Mouse (Mus musculus): ENCODE data around the gene Denr.

Denr gene

DNA sequence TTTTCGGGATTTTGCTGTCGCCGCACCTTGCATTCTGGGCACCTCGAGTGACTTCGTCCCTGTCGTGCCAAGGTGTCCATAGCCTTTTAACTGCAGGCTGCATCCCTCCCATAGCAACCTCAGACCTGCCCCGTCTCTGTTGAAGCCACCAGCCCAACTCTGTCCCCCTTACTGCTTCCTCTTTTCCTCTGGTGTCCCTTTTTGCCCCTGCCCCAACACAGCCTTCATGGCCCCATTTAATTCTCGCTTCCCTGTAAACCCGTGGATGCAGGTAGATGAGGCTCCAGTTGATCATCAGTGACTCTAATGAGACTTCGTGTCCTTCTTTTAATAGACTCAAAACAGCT, 629 bp downstream of the Denr start:
- DNase-seq (ENCODE audit: low spot score in 2 of 2): no peak

- DNase-seq (ENCODE audit: low spot score in 2 of 2): no peak
These were observed 7.9 kb downstream of the Denr start for GRCm38 (mm10) chr5:123914852-123915251.

DNA sequence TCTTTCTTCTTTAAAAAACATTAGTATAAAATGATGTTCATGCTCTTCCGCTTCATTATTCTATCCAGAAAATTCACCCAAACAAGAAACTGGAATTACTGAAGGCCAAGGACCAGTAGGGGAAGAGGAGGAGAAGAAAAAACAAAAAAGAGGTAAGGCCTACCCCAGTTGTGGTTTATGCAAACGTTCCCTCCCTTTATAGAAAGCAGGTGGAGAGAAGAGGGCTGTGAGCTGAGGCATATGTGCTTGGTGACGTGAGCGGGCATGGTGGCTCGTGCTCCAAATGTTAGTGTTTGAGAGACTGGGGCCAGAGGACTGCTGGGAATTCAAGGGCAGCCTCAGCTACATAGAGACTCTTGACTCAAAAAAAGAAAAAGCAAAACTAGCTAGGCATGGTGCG, 15.1 kb downstream of the Denr start:
- no peak for DNase-seq (ENCODE audit: low spot score in 2 of 2)

DNA sequence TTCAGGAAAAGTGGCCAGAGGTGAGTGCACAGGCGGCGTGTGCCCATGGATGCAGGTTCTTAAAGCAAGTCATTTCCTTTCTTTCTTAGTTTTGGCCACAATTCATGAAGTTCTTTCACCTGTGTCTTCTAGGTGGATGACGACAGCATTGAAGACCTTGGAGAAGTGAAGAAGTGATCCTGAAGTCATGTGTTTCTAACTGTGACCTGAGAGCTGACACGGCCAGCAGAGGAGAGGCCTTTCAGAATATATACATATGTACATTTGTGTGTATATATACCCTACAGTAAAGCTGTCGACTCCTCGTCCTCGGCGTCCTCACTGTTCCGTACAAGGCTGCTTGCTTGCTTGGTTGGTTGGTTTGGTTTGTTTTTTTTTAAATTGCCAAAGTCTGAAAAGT, 20.1 kb downstream of the Denr start, which contains the start of gene Gm43518:
Gene Gm43518, plus strand, starts transcription at position 301 of the 400 bp plus-strand sequence.
- DNase-seq (ENCODE audit: low spot score in 2 of 2): no peak

DNA sequence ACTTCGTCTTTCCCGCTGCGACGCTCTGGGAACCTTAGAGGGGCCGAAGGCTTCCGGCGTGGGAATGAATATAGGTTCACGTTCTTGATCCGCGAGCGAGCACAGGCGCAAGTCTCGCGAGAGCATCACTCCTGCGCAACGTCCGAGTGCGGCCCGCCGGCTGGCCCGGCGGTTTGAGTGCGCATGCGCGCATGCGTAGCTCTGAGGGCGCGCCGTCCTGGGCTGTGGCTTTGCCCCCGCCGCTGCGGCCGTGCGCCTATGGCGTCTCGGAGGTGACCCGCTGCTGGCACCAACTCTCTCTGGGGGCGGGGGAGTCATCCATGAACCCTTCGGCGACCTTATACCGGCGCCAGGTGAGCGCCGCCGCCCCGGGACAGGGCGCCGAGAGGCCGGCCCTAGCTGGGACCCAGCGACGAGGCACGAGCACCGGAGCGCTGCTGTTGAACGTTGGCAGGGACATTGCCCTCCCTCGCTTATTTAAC, 23.6 kb downstream of the Denr start, which contains the start of gene Ccdc62:
Gene Ccdc62, plus strand, starts transcription at position 172 of the 482 bp plus-strand sequence.
- peak; percentile 84 to 87 for DNase-seq (ENCODE audit: low spot score in 2 of 2)

DNA sequence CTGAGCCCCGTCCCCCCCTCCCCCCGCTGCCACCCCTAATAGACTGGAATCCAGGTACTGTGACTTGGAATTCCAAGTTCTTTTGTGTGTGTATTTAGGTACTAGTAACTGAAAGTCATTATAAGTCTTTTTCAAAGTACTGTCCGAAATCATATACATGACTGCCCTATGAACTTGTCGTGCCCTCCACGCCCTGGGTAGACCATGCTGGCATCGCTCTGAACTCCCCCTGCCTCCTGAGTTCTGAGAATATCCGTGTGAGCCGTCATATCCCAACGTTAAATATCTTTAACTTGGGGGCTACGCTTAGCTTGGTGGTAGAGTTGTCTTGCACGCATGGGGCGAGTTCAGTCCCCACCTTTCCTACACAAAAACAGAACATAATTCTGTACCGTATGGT, 24.2 kb downstream of the Denr start:
- no peak for DNase-seq (ENCODE audit: low spot score in 2 of 2)

- no peak for DNase-seq (ENCODE audit: low spot score in 2 of 2)
These were observed 26.0 kb downstream of the Denr start for GRCm38 (mm10) chr5:123932927-123933326.

- no peak for DNase-seq (ENCODE audit: low spot score in 2 of 2)
These were observed 26.6 kb downstream of the Denr start for GRCm38 (mm10) chr5:123933556-123933955.

GRCm38 (mm10) chr5:123933957-123934591, 27.1 kb downstream of the Denr start:
- no peak for DNase-seq (ENCODE audit: low spot score in 2 of 2)

DNA sequence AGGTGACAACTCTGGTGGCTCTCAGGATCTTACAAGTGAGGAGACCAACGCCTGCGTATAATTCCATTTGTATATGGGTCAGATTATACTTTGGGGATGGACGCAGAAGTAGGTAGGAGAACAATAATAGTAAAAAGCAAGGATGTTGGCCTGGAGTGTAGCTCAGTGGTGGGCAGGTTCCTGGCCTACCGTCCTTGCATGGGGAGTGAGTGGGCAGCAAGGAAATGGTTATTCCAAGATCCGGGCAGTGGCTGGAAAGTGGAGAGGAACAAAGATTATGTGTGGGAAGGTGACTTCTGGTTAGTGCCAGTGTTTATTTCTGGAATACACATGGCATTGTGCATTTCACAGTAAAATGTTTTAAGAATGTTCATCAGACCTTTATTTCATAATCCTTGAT, 29.0 kb downstream of the Denr start:
- DNase-seq (ENCODE audit: low spot score in 2 of 2): no peak

DNA sequence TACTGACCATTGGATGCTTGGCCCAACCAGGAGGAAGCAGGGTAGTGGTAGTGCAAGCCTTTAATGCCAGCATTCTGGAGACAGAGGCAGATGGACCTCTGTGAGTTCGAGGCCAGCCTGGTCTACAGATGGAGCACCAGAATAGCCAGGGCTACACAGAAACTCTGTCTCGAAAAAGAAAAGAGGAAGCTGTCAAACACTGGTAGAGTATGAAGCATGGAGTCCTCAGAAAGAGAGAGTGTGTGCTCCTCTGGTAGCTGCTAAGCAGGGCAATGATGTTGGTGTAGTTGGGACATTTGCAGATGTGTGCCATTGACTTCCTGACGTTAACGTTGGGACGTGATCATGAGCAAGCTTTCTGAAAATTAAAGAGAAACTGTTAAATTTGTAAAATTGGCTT, 31.5 kb downstream of the Denr start:
- DNase-seq (ENCODE audit: low spot score in 2 of 2): no peak

GRCm38 (mm10) chr5:123946546-123946945, 39.6 kb downstream of the Denr start:
- DNase-seq (ENCODE audit: low spot score in 2 of 2): no peak

DNA sequence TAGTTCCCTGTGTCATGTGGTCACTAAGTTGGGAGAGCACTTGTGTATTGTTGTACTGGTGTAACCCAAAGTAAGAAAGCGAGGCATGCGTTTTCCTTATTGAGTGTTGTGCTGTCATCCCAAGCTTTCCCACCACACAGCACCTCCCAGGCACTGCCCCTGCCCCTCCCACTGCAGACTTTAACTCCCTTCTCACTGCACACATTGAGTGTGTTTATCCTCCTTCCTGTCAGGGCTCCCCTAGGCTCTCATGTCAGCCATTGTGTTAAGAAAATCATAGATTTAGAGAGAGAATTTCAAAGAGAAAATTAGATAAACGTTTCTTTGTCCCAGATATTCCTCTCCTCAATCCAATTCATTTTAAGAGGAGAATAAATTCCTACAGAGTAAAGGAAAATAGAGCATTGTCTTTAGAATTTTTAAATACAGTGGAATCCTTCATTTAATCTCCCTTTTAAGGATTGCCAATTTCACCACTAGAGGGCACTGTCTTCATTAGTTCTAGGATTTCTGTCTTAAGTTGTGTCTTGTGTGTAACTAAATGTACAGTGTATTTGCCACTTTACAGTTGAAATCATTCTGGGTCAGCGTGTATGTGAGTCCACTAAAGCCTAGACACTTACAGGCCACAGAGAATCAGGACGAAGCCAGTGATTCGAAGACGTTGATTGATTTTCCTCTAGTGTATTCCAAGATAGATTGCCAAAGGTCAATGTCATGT, 40.2 kb downstream of the Denr start:
- no peak for DNase-seq (ENCODE audit: low spot score in 2 of 2)

GRCm38 (mm10) chr5:123952365-123953045, 45.5 kb downstream of the Denr start:
- no peak for DNase-seq (ENCODE audit: low spot score in 2 of 2)

- no peak for DNase-seq (ENCODE audit: low spot score in 2 of 2)
These were observed 50.2 kb downstream of the Denr start for GRCm38 (mm10) chr5:123957213-123957612.

- DNase-seq (ENCODE audit: low spot score in 2 of 2): no peak
These were observed 52.0 kb downstream of the Denr start for GRCm38 (mm10) chr5:123959018-123959417.

DNA sequence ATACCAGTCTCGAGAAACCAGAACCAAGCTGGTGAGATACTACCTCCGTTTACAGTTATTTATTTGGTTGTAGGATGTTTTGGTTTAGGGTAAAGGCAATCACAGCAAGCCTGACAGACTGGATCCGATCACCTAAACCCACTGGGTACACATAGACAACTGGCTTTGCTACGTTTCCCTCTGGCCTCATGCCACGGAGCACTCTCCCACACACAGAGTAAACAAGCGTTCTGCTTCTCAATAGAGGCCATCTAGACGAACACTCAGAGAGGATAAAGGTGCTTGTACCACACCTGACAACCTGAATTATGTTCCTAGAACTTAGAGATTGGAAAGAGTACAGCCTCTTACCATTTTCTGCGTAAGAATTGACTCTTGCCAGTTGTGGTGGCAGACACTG, 53.2 kb downstream of the Denr start:
- DNase-seq (ENCODE audit: low spot score in 2 of 2): no peak

GRCm38 (mm10) chr5:123961046-123961445, 54.1 kb downstream of the Denr start:
- DNase-seq (ENCODE audit: low spot score in 2 of 2): no peak

DNA sequence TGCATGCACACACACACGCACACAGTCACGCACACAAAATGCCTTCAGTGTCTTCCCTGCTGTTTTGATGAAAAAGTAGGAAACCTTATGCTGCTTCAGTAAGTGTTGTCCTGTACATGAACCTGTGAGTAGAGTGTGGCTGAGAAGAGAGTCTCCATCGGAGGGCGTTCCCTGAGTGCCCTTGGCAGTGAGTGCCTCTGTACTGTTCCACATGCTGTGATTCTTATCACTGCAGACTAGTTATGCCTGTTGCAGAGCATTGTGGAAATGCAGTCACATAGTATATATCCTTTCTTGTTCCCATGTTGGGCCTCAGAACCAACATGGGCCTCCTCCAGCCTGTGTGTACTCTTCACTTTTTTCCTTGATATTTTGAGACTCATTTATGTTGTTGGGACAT, 57.2 kb downstream of the Denr start:
- no peak for DNase-seq (ENCODE audit: low spot score in 2 of 2)

DNA sequence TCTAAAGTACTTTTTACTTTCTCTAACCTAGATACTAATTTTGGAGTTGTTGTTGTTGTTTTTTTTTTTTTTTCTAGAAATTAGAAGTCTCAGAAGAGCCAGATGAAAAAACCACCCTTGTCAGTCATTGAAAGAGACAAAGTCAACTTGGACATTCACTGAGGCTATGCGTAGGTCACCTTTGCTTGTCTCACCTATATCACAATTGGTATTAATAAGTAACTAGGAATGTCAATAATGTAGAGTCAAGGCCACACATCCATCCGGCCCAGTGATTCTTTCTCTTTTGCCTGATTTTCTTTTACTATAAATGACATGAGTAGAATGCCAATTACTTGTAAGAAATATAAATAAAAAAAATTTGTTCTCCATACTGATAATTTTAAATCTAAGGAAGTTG, 59.8 kb downstream of the Denr start:
- DNase-seq (ENCODE audit: low spot score in 2 of 2): no peak

- no peak for DNase-seq (ENCODE audit: low spot score in 2 of 2)
These were observed 61.5 kb downstream of the Denr start for GRCm38 (mm10) chr5:123968468-123968867.

DNA sequence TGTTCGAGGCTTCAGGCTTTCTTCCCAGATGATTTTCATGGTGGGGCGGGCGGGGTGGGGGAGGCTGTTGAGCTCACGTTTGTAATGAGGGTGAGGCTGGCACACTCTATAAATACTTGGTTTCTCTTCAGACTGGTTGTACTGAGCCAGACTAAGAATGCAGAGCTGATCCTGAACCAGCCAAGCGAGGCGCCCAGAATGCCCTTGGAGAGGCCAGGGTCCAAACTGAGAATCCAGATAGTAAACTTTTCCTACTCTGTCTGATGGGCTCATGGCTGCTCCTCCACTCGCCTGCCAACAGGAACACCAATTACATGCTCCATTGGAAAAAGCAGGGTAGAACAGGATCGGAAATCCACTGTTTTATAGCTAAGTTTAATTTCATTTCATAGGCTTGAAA, 62.2 kb downstream of the Denr start:
- DNase-seq (ENCODE audit: low spot score in 2 of 2): no peak

GRCm38 (mm10) chr5:123970576-123970975, 63.6 kb downstream of the Denr start:
- no peak for DNase-seq (ENCODE audit: low spot score in 2 of 2)

Measured in frontal cortex, postnatal 14 days (tissue).